Comparison of ENCODE assay signal across 8 mouse cellular contexts in genomic region chr7:19282385-19282784, GRCm38 (mm10). TPM values are rescaled to one million over a fixed set of nuclear protein-coding genes. Genes with fewer than 3 reads are reported as not detected.
DNase-seq lines count a peak whose midpoint lies in the region; ATAC-seq lines count a peak whose summit lies in the region.

Gene Rtn2, plus strand, starts transcription at chr7:19282624.

- peak; percentile 68 for ATAC-seq in inflammation-experienced regulatory T-cells, adult 6 months
- ATAC-seq in megakaryocyte-erythroid progenitor cell, adult 5-6 weeks (replicated peaks; ENCODE audit: low FRiP score, low TSS enrichment, poor library complexity, severe bottlenecking) = peak; percentile 93

- DNase-seq in adrenal gland, adult (ENCODE audit: inconsistent age in 2 of 2, low spot score in 1 of 2) = peak; percentile 78 to 89
- DNase-seq in adrenal gland, adult 8-10 months = no peak
- peak; percentile 68 to 89 for DNase-seq in cerebellum, postnatal 4 days (ENCODE audit: low spot score in 2 of 2)
- DNase-seq in gastrocnemius, adult 8-10 months (ENCODE audit: low spot score in 2 of 2) = peak in 1 of 2 experiments; percentile 66
- peak; percentile 66 to 84 for DNase-seq in left cerebral cortex, postnatal 14 days (ENCODE audit: low spot score in 2 of 2)
- DNase-seq in skeletal muscle tissue, adult 2 months (ENCODE audit: low read depth, low spot score) = peak; percentile 57

- intact Hi-C loops in left cerebral cortex, postnatal 14 days (cut with DNase I) = no loop called here

RNA-seq across cellular contexts. Expression of gene Rtn2, which starts in this region (rescaled TPM):
- total RNA-seq in adrenal gland, adult 8-10 months (2022) = 10 to 100 TPM in 1 of 4 experiments, 1 to 10 TPM in 3; 3.8 to 15.0 (median 6.8) TPM
- 1,000 to 10,000 TPM; 1,093 to 1,223 (median 1,133) TPM for total RNA-seq in gastrocnemius, adult 8-10 months (2022)
- not detected for polyA plus RNA-seq in inflammation-experienced regulatory T-cells, adult 6 months (2017; shearing (Covaris generic))
- 100 to 1,000 TPM; 115 to 123 TPM for total RNA-seq in left cerebral cortex, postnatal 14 days (2021)
- total RNA-seq in megakaryocyte-erythroid progenitor cell, adult 5-6 weeks (2014; fragmentation: Nextera tagmentation) = not detected in 2 replicates
- not detected in 2 replicates for total RNA-seq in megakaryocyte-erythroid progenitor cell, adult 5-6 weeks (2017)

Comparison
In these comparisons a context has a peak if more than half of its experiments do, and no peak if none do; other contexts are left out.
1. RNA of gene Rtn2 (total RNA-seq): 1,093 to 1,223 TPM in gastrocnemius, adult 8-10 months; 115 to 123 TPM in left cerebral cortex, postnatal 14 days, 3.8 to 15.0 TPM in adrenal gland, adult 8-10 months and not detected in megakaryocyte-erythroid progenitor cell, adult 5-6 weeks; every median in the first group is over 4 times any median in the second.
2. Peak in ATAC-seq in inflammation-experienced regulatory T-cells, adult 6 months; RNA of the gene not detected or under 1 TPM.
3. Peak in ATAC-seq in megakaryocyte-erythroid progenitor cell, adult 5-6 weeks; RNA of the gene not detected or under 1 TPM.